Mouse (Mus musculus): ENCODE measurements around the gene Il23r.

- TF ChIP-seq CTCF (conservative IDR thresholded peaks at IDR 0.05 in 1 of 2, IDR thresholded peaks at IDR 0.05 in 1 of 2; ENCODE audit: low read depth in 2 of 2, low read length in 2 of 2) (no peak), EP300 (IDR thresholded peaks at IDR 0.05; ENCODE audit: low read length) (no peak)
These were observed at the start of gene Il23r for GRCm38 (mm10) chr6:67491755-67492154.

Data from CH12.LX (cell line).